Mouse (Mus musculus) megakaryocyte, embryonic 14.5 days (primary cell): ENCODE results near the gene Commd3.

Experiments used
- FLI1 ChIP-seq: IDR thresholded peaks from 2 replicates; pipeline ENCODE4 v1.6.1; 2012; ENCODE audit warnings: low read length, inconsistent platforms, mixed read lengths
- GATA1 ChIP-seq: IDR thresholded peaks from 3 replicates; pipeline ENCODE4 v1.6.1; 2012; ENCODE audit warnings: mixed read lengths, low read length, inconsistent platforms, borderline replicate concordance

DNA sequence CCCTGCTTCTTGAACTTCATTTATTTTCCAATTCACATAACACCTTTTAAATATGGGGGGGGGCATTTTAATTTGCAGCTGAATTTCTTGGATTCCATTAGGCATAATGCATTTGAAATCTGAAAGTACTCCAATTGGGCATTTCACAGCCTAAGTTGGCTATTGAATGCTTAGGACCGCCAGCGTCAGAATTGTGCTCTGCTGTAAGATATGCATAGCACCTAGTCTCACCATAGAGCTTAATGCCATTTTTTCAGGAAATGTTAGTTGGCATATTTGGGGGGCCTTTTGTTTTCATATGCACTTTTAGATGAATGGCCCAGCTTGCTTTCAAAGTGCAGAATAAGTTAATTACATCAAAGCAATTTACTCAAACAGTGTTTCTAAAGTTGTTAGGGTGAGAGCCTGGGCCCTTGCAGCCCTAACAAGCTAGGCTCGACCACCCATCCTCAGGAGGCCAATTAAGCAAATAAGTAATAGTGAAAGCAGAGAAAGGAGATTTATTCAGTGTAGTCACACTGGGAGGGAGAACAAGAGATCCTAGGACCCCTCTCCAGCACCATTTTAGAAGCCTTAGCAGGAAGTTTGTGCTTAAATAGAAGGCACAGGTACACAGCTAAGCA lies 50.1 kb downstream of the Commd3 start:
- TF ChIP-seq GATA1 (no peak), FLI1 (no peak)
